Mouse (Mus musculus): Measurements from ENCODE around the gene Gm21973. TPM values are rescaled to one million over a fixed set of nuclear protein-coding genes. Genes with fewer than 3 reads are reported as not detected.

Gene Gm21973
- not detected in 2 replicates for polyA plus RNA-seq (2012; rRNA removed)

DNA sequence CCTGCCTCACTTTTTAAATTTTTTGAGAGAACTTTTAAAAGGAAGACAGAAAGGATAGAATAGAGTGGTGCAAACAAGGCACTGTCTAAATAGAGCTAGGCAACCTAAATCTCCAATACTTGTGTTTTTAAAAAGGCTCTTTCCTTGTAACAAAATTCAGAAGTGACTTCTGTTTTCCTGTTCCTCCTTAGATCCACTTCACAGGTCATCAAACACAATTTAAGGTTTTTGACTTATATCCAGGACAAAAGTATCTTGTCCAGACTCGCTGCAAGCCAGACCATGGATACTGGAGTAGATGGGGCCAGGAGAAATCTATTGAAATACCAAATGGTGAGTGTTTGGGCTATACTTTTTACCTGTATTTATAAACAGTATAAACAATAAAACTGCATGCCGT is at the start of gene Gm21973:
Gene Gm21973 (plus strand): TSS at position 301 of the 400 bp plus-strand sequence.
- Histone ChIP-seq H3K4me1 (replicated peaks; ENCODE audit: control insufficient read depth, insufficient read depth, low read length) (no peaks in the 10 kb centered on the region), H3K27me3 (ENCODE audit: control insufficient read depth, insufficient read depth, low read length) (no peaks in the 10 kb centered on the region), H3K27ac (ENCODE audit: control insufficient read depth, insufficient read depth, low read length) (no peak within 1 kb of the TSS), H3K36me3 (ENCODE audit: control insufficient read depth, insufficient read depth, low read length) (no peaks in the 10 kb centered on the region), H3K4me3 (ENCODE audit: control insufficient read depth, insufficient read depth, low read length) (no peak within 1 kb of the TSS)
- TF ChIP-seq CTCF (IDR thresholded peaks at IDR 0.05; ENCODE audit: borderline replicate concordance, control insufficient read depth, extremely low read depth, insufficient read depth, low read length, poor library complexity) (no peak), POLR2A (IDR thresholded peaks at IDR 0.05; ENCODE audit: control insufficient read depth, extremely low read depth, insufficient read depth, low read length, poor library complexity) (no peak)
- no peak for DNase-seq
- WGBS = 95% methylated on average over 2 of the region's 2 CpGs

DNA sequence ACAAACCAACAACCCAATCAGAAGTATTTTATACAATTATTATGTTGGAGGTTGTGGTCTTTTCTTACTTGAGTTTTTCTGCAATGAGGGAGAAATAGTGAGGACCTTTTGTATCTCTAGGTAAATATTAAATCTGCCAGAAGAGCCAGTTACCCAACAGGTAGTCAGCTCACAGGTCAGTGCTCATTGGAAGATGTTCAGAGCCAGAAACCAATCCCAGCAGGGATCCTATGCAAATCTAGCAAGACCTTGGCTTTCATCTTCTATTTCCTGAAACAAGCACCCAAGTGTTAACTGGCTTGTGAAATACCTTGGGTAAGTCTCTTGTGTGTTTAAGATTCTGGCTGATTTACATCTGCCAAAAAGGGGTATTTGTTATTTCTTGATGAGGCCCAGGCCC is 48.8 kb upstream of the Gm21973 start:
- H3K4me1 ChIP-seq (replicated peaks; ENCODE audit: control insufficient read depth, insufficient read depth, low read length) = no peaks in the 10 kb centered on the region
- H3K27me3 ChIP-seq (ENCODE audit: control insufficient read depth, insufficient read depth, low read length) = no peaks in the 10 kb centered on the region
- no peak overlapping the region for H3K4me3 ChIP-seq (ENCODE audit: control insufficient read depth, insufficient read depth, low read length)
- H3K36me3 ChIP-seq (ENCODE audit: control insufficient read depth, insufficient read depth, low read length) = no peaks in the 10 kb centered on the region
- TF ChIP-seq POLR2A (IDR thresholded peaks at IDR 0.05; ENCODE audit: control insufficient read depth, extremely low read depth, insufficient read depth, low read length, poor library complexity) (no peak), CTCF (IDR thresholded peaks at IDR 0.05; ENCODE audit: borderline replicate concordance, control insufficient read depth, extremely low read depth, insufficient read depth, low read length, poor library complexity) (no peak)
- no peak overlapping the region for H3K27ac ChIP-seq (ENCODE audit: control insufficient read depth, insufficient read depth, low read length)
- DNase-seq = no peak

DNA sequence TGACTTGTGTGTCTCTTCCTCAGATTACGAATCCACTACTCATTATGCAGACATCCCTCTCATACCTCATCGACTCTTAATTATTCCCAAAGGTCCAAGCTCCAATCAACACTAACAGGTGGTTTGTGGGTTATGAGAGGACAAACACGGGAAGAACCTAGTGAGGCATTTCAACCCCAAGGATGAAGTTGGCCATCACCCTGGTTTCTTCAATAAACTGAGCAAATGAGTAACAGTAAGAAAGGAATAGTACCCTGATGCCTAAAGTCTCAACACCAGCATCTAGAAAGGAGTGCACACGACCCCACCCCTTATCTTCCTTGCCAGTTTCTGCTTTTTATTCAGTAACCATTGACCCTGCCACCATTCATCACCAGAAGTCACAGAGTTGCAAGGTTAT is 47.7 kb upstream of the Gm21973 start:
- Histone ChIP-seq H3K36me3 (ENCODE audit: control insufficient read depth, insufficient read depth, low read length) (no peaks in the 10 kb centered on the region), H3K27me3 (ENCODE audit: control insufficient read depth, insufficient read depth, low read length) (no peaks in the 10 kb centered on the region), H3K27ac (ENCODE audit: control insufficient read depth, insufficient read depth, low read length) (no peak overlapping the region), H3K4me1 (replicated peaks; ENCODE audit: control insufficient read depth, insufficient read depth, low read length) (no peaks in the 10 kb centered on the region), H3K4me3 (ENCODE audit: control insufficient read depth, insufficient read depth, low read length) (no peak overlapping the region)
- DNase-seq = no peak
- TF ChIP-seq POLR2A (IDR thresholded peaks at IDR 0.05; ENCODE audit: control insufficient read depth, extremely low read depth, insufficient read depth, low read length, poor library complexity) = no peak
- no peak for TF ChIP-seq CTCF (IDR thresholded peaks at IDR 0.05; ENCODE audit: borderline replicate concordance, control insufficient read depth, extremely low read depth, insufficient read depth, low read length, poor library complexity)
- WGBS = 88% methylated on average over 4 of the region's 4 CpGs

GRCm38 (mm10) chr15:10281546-10281945 is 43.6 kb upstream of the Gm21973 start:
- Histone ChIP-seq H3K27ac (ENCODE audit: control insufficient read depth, insufficient read depth, low read length) (no peak overlapping the region), H3K4me3 (ENCODE audit: control insufficient read depth, insufficient read depth, low read length) (no peak overlapping the region), H3K27me3 (ENCODE audit: control insufficient read depth, insufficient read depth, low read length) (no peaks in the 10 kb centered on the region), H3K36me3 (ENCODE audit: control insufficient read depth, insufficient read depth, low read length) (no peaks in the 10 kb centered on the region), H3K4me1 (replicated peaks; ENCODE audit: control insufficient read depth, insufficient read depth, low read length) (no peaks in the 10 kb centered on the region)
- WGBS = 93% methylated on average over 5 of the region's 5 CpGs
- no peak for DNase-seq
- TF ChIP-seq CTCF (IDR thresholded peaks at IDR 0.05; ENCODE audit: borderline replicate concordance, control insufficient read depth, extremely low read depth, insufficient read depth, low read length, poor library complexity) = no peak
- TF ChIP-seq POLR2A (IDR thresholded peaks at IDR 0.05; ENCODE audit: control insufficient read depth, extremely low read depth, insufficient read depth, low read length, poor library complexity) = no peak

- no peak for TF ChIP-seq CTCF (IDR thresholded peaks at IDR 0.05; ENCODE audit: borderline replicate concordance, control insufficient read depth, extremely low read depth, insufficient read depth, low read length, poor library complexity)
- no peak for TF ChIP-seq POLR2A (IDR thresholded peaks at IDR 0.05; ENCODE audit: control insufficient read depth, extremely low read depth, insufficient read depth, low read length, poor library complexity)
- no peaks in the 10 kb centered on the region for H3K36me3 ChIP-seq (ENCODE audit: control insufficient read depth, insufficient read depth, low read length)
- no peak overlapping the region for H3K4me3 ChIP-seq (ENCODE audit: control insufficient read depth, insufficient read depth, low read length)
- H3K27me3 ChIP-seq (ENCODE audit: control insufficient read depth, insufficient read depth, low read length) = no peaks in the 10 kb centered on the region
- H3K4me1 ChIP-seq (replicated peaks; ENCODE audit: control insufficient read depth, insufficient read depth, low read length) = no peaks in the 10 kb centered on the region
- DNase-seq = no peak
- no peak overlapping the region for H3K27ac ChIP-seq (ENCODE audit: control insufficient read depth, insufficient read depth, low read length)
Observed at GRCm38 (mm10) chr15:10283661-10284060, 41.5 kb upstream of the Gm21973 start.

- no peaks in the 10 kb centered on the region for H3K27me3 ChIP-seq (ENCODE audit: control insufficient read depth, insufficient read depth, low read length)
Observed at GRCm38 (mm10) chr15:10296570-10296969, 28.6 kb upstream of the Gm21973 start.

GRCm38 (mm10) chr15:10298058-10298457 is 27.1 kb upstream of the Gm21973 start:
- H3K4me1 ChIP-seq (replicated peaks; ENCODE audit: control insufficient read depth, insufficient read depth, low read length) = no peaks in the 10 kb centered on the region
- no peak for DNase-seq
- no peak for TF ChIP-seq CTCF (IDR thresholded peaks at IDR 0.05; ENCODE audit: borderline replicate concordance, control insufficient read depth, extremely low read depth, insufficient read depth, low read length, poor library complexity)
- no peak for TF ChIP-seq POLR2A (IDR thresholded peaks at IDR 0.05; ENCODE audit: control insufficient read depth, extremely low read depth, insufficient read depth, low read length, poor library complexity)
- H3K4me3 ChIP-seq (ENCODE audit: control insufficient read depth, insufficient read depth, low read length) = no peak overlapping the region
- H3K27ac ChIP-seq (ENCODE audit: control insufficient read depth, insufficient read depth, low read length) = no peak overlapping the region
- no peaks in the 10 kb centered on the region for H3K36me3 ChIP-seq (ENCODE audit: control insufficient read depth, insufficient read depth, low read length)
- WGBS = 78% methylated on average over 1 of the region's 1 CpGs
- no peaks in the 10 kb centered on the region for H3K27me3 ChIP-seq (ENCODE audit: control insufficient read depth, insufficient read depth, low read length)

More at GRCm38 (mm10) chr15:10296570-10296969, 28.6 kb upstream of the Gm21973 start:
- Histone ChIP-seq H3K4me3 (ENCODE audit: control insufficient read depth, insufficient read depth, low read length) (no peak overlapping the region), H3K27ac (ENCODE audit: control insufficient read depth, insufficient read depth, low read length) (no peak overlapping the region), H3K4me1 (replicated peaks; ENCODE audit: control insufficient read depth, insufficient read depth, low read length) (no peaks in the 10 kb centered on the region), H3K36me3 (ENCODE audit: control insufficient read depth, insufficient read depth, low read length) (no peaks in the 10 kb centered on the region)
- 82% methylated on average over 1 of the region's 1 CpGs for WGBS
- DNase-seq = no peak
- TF ChIP-seq POLR2A (IDR thresholded peaks at IDR 0.05; ENCODE audit: control insufficient read depth, extremely low read depth, insufficient read depth, low read length, poor library complexity) (no peak), CTCF (IDR thresholded peaks at IDR 0.05; ENCODE audit: borderline replicate concordance, control insufficient read depth, extremely low read depth, insufficient read depth, low read length, poor library complexity) (no peak)

Measured in thymus, adult 2 months (tissue).